Mouse (Mus musculus) monocyte, adult 59 days (primary cell): ENCODE results near the gene Zfp248. TPM values are rescaled to one million over a fixed set of nuclear protein-coding genes. Genes with fewer than 3 reads are reported as not detected.

Source experiments
- total RNA-seq, 2 experiments: library from RNA; stranded (reverse); gene quantifications; one replicate each; pipeline ENCODE4 v1.2.4; 2023

Zfp248 gene
- total RNA-seq = under 1 TPM; 0.45 to 0.82 TPM

DNA sequence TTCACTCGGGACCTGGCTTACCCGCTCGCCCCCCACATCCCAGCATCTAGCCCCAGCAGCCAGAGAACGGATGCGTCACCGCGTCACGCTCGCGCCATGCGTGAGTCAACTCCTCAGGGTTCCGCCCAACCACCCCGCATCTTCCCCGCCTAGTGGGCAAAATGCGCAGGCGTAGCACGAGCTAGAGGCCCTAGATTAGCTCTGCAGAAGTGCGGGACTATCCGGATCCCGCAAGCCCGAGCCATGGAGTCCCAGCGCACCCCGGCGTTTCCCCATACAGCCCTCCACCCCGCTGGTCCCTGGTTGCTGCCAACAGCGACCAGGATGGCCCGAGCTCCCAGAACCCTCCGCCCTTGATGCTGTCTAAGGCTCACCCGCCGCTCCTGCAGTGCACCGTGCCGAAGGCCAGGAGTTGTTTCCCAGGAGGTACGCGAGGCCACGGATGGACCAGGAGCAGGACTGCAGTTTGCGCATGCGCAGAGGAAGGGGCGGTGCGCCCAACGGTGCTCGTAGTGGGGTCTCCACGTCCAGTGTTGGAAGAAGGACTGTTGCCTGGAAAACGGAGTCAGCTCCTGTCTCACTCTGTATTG lies at the start of gene Zfp248:
Zfp248 (minus strand) TSS at position 487 of the 590 bp plus-strand sequence.

DNA sequence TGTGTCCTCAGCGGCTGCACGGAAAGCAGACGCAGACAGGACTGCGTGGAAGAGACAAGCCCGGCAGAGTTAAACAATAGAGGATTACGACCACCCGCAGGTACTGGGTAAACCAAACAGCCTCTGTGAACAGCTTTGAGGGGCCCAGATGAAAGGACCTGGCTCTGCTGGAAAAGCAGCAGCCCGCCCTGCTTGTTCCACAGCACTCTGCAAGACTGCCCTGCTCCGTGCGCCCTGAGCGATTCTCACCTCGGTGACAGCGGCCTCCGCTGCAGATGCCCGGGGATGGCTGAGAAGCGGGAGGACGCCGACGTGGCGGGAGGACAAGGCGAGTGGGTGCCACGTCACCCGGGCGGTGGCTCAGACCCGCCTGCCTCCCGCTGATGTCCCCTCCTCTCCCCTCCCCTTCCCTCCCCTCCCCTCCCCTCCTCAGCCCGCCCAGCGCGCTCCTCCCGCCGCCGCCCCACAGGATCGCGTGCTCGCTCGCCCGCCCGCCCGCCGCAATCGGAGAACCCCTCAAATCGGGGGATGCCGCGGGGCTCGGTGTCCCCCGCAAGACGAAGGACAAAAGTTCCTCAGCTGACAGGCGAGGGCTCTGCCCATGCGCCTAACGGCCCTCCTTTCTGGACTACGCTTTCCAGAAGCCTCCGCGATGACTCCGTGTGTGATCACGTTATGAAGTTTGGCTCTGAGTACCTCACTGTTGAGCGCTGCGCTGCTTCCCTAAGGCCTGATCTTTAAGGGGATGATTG lies 23.8 kb upstream of the Zfp248 start, which contains the start of gene Zfp9:
Zfp9 (minus strand) TSS at position 364 of the 752 bp plus-strand sequence.

DNA sequence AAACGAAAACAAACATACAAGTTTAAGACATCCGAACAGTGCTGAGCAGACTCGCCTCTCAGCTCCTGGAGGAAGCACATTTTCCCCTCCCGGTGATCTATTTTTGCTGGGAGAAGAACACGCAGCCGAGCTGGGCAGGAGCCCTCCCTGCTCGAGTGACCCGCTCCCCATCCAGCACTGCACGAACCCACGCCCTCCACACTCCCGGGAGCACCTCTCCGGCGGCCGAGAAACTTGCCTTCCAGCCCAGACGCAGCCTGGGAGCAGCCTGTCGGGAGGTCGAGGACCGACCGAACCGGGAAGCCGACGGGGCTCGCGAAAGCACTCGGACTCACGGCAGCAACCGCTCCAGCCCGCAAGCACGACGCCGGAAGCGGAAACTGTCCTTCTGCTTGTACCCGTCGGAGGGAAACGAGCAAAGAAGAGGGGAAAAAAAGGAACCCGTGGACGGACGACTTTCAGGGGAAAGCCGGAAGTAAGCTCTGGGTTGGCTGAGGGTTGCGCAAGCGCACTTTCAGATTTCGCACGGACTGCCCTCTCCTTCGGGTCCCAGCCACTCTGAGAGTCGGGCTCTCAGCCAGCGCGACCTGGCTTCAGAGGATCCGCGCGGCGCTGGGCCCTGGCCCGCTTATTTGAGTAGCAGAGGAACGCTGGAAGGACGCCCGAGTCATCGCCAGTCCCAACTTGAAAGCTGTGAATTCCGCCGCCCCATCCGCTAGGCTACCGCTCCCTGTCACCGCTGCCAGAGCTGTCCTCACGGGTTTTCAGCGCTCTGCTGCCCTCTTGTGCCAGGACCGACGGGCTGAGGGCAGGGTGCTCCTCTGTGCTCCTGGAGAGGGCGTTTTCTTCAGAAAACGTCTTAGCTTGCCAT lies 36.0 kb downstream of the Zfp248 start, which contains the start of gene Bms1:
Bms1 (minus strand) TSS at position 425 of the 871 bp plus-strand sequence.

Other genes starting within 250 kb of the Zfp248 start
- 10 to 100 TPM; 30.6 to 37.5 TPM for gene Bms1, start 36.1 kb downstream of the Zfp248 start, total RNA-seq
- not detected for gene Zfp9, start 23.8 kb upstream of the Zfp248 start, total RNA-seq
- 1 to 10 TPM; 2.6 to 7.4 TPM for gene Ankrd26, start 106.7 kb upstream of the Zfp248 start, total RNA-seq